Mouse (Mus musculus): ENCODE data around the gene Ints7.

GRCm38 (mm10) chr1:191599210-191599609 is 23.8 kb downstream of the Ints7 start:
- TF ChIP-seq CTCF (IDR thresholded peaks at IDR 0.05; ENCODE audit: insufficient read depth, low read depth, low read length) (no peak), POLR2A (IDR thresholded peaks at IDR 0.05; ENCODE audit: insufficient read depth, low read depth, low read length) (no peak)

All from olfactory bulb, adult 2 months (tissue).